Mouse (Mus musculus) myocyte (in vitro differentiated cells): Measurements from ENCODE around the gene 2700049A03Rik.

Source experiments
- MYOD1 ChIP-seq, 3 experiments: IDR thresholded peaks; one replicate each; pipeline ENCODE4 v1.6.1; 2011; ENCODE audit warnings: control low read depth in 2 of 3, low read depth in 2 of 3, mild to moderate bottlenecking in 2 of 3, moderate library complexity in 1 of 3; ENCODE audit not compliant: insufficient read length in 2 of 3, control insufficient read depth in 1 of 3
- POLR2A ChIP-seq: IDR thresholded peaks from one replicate; pipeline ENCODE4 v1.6.1; 2011; ENCODE audit warnings: low read depth, mild to moderate bottlenecking, control low read depth, moderate library complexity; ENCODE audit not compliant: insufficient read length
- REST ChIP-seq: IDR thresholded peaks from one replicate; pipeline ENCODE4 v1.6.1; 2011; ENCODE audit warnings: mild to moderate bottlenecking, control low read depth, moderate library complexity; ENCODE audit not compliant: insufficient read depth, insufficient read length
- TCF12 ChIP-seq: IDR thresholded peaks from one replicate; pipeline ENCODE4 v1.6.1; 2011; ENCODE audit warnings: mild to moderate bottlenecking, control low read depth; ENCODE audit not compliant: poor library complexity, insufficient read depth, severe bottlenecking
- USF1 ChIP-seq: IDR thresholded peaks from one replicate; pipeline ENCODE4 v1.6.1; 2011; ENCODE audit warnings: low read depth, mild to moderate bottlenecking, control low read depth, moderate library complexity

DNA sequence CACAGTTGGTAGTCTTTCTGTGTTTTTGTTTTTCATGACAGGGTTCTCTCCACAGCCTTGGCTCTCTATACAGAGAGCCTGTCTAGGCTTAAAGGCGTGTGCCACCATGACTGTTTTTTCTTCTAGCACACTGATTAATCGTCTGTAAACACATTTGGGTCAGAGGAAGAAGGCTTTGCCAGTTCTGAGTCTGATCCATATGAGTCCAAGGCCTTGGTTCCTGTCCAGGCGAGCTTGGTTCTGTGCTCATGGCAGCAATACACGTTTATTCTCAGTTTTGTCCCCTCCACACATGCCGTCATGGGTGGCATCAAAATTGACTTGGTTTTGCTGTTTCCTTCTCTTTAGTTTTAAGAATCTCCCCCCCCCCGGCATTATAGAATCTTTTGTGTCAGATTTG lies 12.8 kb downstream of the 2700049A03Rik start:
- no peak for TF ChIP-seq POLR2A
- TF ChIP-seq MYOD1 (IDR thresholded peaks at IDR 0.05; ENCODE audit: control insufficient read depth in 1 of 3, insufficient read length in 2 of 3, low read depth in 2 of 3) = no peak
- TF ChIP-seq USF1 = no peak
- TF ChIP-seq TCF12 = no peak
- no peak for TF ChIP-seq REST
